Mouse (Mus musculus): ENCODE measurements around the gene Ankrd17.

DNA sequence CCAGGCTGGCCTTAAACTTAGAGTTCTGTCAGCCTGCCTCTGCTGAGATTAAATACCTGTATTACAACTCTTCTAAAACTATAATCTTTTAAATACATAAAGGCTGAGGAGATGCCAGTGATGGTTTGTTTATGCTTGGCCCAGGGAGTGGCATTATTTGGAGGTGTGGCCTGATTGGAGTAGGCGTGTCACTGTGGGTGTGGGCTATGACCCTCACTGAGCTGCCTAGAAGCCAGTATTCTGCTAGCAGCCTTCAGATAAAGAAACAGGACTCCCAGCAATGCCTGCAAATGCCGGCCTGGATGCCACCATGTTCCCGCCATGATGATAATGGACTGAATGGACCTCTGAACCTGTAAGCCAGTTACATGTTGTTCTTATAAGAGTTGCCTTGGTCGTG lies 119.8 kb downstream of the Ankrd17 start:
- TF ChIP-seq POLR2A (IDR thresholded peaks at IDR 0.05; ENCODE audit: control insufficient read depth, extremely low read depth, insufficient read depth, low read length, poor library complexity) (no peak), CTCF (IDR thresholded peaks at IDR 0.05; ENCODE audit: borderline replicate concordance, control insufficient read depth, extremely low read depth, insufficient read depth, low read length, poor library complexity) (no peak)

All from thymus, adult 2 months (tissue).